Mouse (Mus musculus) lung, postnatal 0 days (tissue): ENCODE results near the gene BC005537. TPM values are rescaled to one million over a fixed set of nuclear protein-coding genes. Genes with fewer than 3 reads are reported as not detected.

ENCODE experiments used
- ATAC-seq: fragments of 200-750 bp; cut with Nextera tagmentation; 2 replicates; pipeline ENCODE4 v1.8.0; 2017; ENCODE audit warnings: moderate library complexity
- DNase-seq: peaks from one replicate; pipeline ENCODE4 v3.0.0-alpha.2; 2016; ENCODE audit warnings: low spot score
- H3K27ac ChIP-seq: fragments of 300-500 bp; sonication (generic); 2 replicates; pipeline ENCODE4 v1.5.1; 2014; ENCODE audit warnings: antibody characterized with exemption, mild to moderate bottlenecking, low read length, mixed read lengths
- H3K27me3 ChIP-seq: fragments of 300-500 bp; sonication (generic); replicated peaks from 2 replicates; pipeline ENCODE4 v1.6.1; 2014; ENCODE audit warnings: low read length, mixed read lengths; ENCODE audit not compliant: insufficient read depth
- H3K36me3 ChIP-seq: fragments of 300-500 bp; sonication (generic); 2 replicates; pipeline ENCODE4 v1.6.1; 2014; ENCODE audit warnings: low read length, mixed read lengths; ENCODE audit not compliant: insufficient read depth
- H3K4me1 ChIP-seq: fragments of 300-500 bp; sonication (generic); 2 replicates; pipeline ENCODE4 v1.6.1; 2014; ENCODE audit warnings: antibody characterized with exemption, low read depth, low read length, mixed read lengths; ENCODE audit not compliant: insufficient read depth
- H3K4me2 ChIP-seq: fragments of 300-500 bp; sonication (generic); replicated peaks from 2 replicates; pipeline ENCODE4 v1.6.1; 2014; ENCODE audit warnings: low read depth, mild to moderate bottlenecking, low read length, moderate library complexity, mixed read lengths
- H3K4me3 ChIP-seq: fragments of 300-500 bp; sonication (generic); 2 replicates; pipeline ENCODE4 v1.5.1; 2014; ENCODE audit warnings: low read depth, low read length
- H3K9ac ChIP-seq: fragments of 300-500 bp; sonication (generic); replicated peaks from 2 replicates; pipeline ENCODE4 v1.6.1; 2014; ENCODE audit warnings: low read depth, mild to moderate bottlenecking
- H3K9me3 ChIP-seq: fragments of 300-500 bp; sonication (generic); 2 replicates; pipeline ENCODE4 v1.6.1; 2016; ENCODE audit warnings: low read length, mixed read lengths
- CTCF ChIP-seq: IDR thresholded peaks from 2 replicates; pipeline ENCODE4 v1.5.1; 2016; ENCODE audit warnings: antibody characterized with exemption, mild to moderate bottlenecking
- EP300 ChIP-seq: IDR thresholded peaks from 2 replicates; pipeline ENCODE4 v1.6.1; 2016; ENCODE audit warnings: antibody characterized with exemption, mild to moderate bottlenecking, control low read depth
- WGBS: fragments of 180-500 bp; shearing (Covaris S2); extraction: QIAGEN DNeasy Blood & Tissue Kit; methylation state at CpG from one replicate; pipeline ENCODE4 v1.1.7; 2014; 5-methylcytosine and 5-hydroxymethylcytosine counted together
- polyA plus RNA-seq: library from polyadenylated mRNA; unstranded; fragments of >200 nt; fragmentation: Nextera tagmentation; extraction: Ambion mirVana; gene quantifications from 2 replicates; pipeline ENCODE4 v1.2.1, GENCODE M21; 2015

BC005537 gene
- polyA plus RNA-seq, 1 experiment from 2014 or later, result 18.5 TPM

DNA sequence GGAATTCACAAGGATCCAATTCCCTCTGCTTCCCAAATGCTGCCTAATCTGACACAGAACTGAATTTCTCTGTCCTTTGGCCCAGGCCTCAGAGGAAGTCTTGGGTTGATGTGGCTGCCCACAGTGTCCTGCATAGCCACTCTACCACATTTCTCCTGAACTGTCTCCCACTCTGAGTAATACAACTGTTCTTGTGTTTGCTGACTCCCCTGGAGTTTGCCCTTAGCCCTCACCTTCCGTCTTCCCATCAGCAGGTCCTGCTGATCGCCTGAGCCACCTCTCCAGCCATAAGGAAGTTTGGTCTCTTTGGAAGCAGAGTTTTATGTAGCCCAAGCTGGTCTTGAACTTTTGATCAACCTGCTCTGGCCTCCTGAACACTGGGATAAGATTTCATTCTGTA lies 50.5 kb downstream of the BC005537 start:
- no peaks in the 10 kb centered on the region for H3K9me3 ChIP-seq
- H3K4me1 ChIP-seq, result no peaks in the 10 kb centered on the region
- H3K9ac ChIP-seq, result no peak overlapping the region
- H3K27ac ChIP-seq, result no peak overlapping the region
- TF ChIP-seq CTCF (no peak), EP300 (no peak)
- DNase-seq (no peak), ATAC-seq (no peak)
- H3K4me3 ChIP-seq, result no peak overlapping the region
- no peak overlapping the region for H3K4me2 ChIP-seq
- 68% methylated on average over 2 of the region's 2 CpGs for WGBS
- no peaks in the 10 kb centered on the region for H3K36me3 ChIP-seq
- no peaks in the 10 kb centered on the region for H3K27me3 ChIP-seq

- H3K9ac ChIP-seq, result no peak overlapping the region
- no peak overlapping the region for H3K27ac ChIP-seq
- H3K9me3 ChIP-seq, result no peaks in the 10 kb centered on the region
- no peaks in the 10 kb centered on the region for H3K27me3 ChIP-seq
- no peak overlapping the region for H3K4me2 ChIP-seq
- no peak overlapping the region for H3K4me3 ChIP-seq
- TF ChIP-seq EP300 (no peak), CTCF (no peak)
- ATAC-seq (no peak), DNase-seq (no peak)
- H3K36me3 ChIP-seq, result no peaks in the 10 kb centered on the region
- no peaks in the 10 kb centered on the region for H3K4me1 ChIP-seq
- 74% methylated on average over 3 of the region's 3 CpGs for WGBS
Observed at GRCm38 (mm10) chr13:24852570-24852969, 51.1 kb downstream of the BC005537 start.

GRCm38 (mm10) chr13:24859115-24859514 lies 57.7 kb downstream of the BC005537 start:
- H3K9me3 ChIP-seq, result no peaks in the 10 kb centered on the region
- no peaks in the 10 kb centered on the region for H3K27me3 ChIP-seq
- DNase-seq (no peak), ATAC-seq (no peak)
- no peak overlapping the region for H3K27ac ChIP-seq
- TF ChIP-seq EP300 (no peak), CTCF (no peak)
- no peaks in the 10 kb centered on the region for H3K4me1 ChIP-seq
- no peak overlapping the region for H3K9ac ChIP-seq
- H3K4me3 ChIP-seq, result no peak overlapping the region
- H3K4me2 ChIP-seq, result no peak overlapping the region
- H3K36me3 ChIP-seq, result no peaks in the 10 kb centered on the region

- ATAC-seq (no peak), DNase-seq (no peak)
- Histone ChIP-seq H3K9me3 (no peaks in the 10 kb centered on the region), H3K4me3 (no peak overlapping the region), H3K4me2 (no peak overlapping the region), H3K4me1 (no peaks in the 10 kb centered on the region), H3K9ac (no peak overlapping the region), H3K36me3 (no peaks in the 10 kb centered on the region), H3K27ac (no peak overlapping the region), H3K27me3 (no peaks in the 10 kb centered on the region)
- WGBS, result 72% methylated on average over 12 of the region's 12 CpGs
- TF ChIP-seq EP300 (no peak), CTCF (no peak)
Observed at GRCm38 (mm10) chr13:24861084-24861483, 59.6 kb downstream of the BC005537 start.

GRCm38 (mm10) chr13:24862021-24862420 lies 60.6 kb downstream of the BC005537 start:
- DNase-seq (peak; percentile 53), ATAC-seq (no peak)
- no peak overlapping the region for H3K4me3 ChIP-seq
- H3K9ac ChIP-seq, result no peak overlapping the region
- no peak overlapping the region for H3K27ac ChIP-seq
- no peaks in the 10 kb centered on the region for H3K36me3 ChIP-seq
- no peaks in the 10 kb centered on the region for H3K9me3 ChIP-seq
- TF ChIP-seq CTCF (no peak), EP300 (no peak)
- no peak overlapping the region for H3K4me2 ChIP-seq
- no peaks in the 10 kb centered on the region for H3K27me3 ChIP-seq
- 33% methylated on average over 7 of the region's 7 CpGs for WGBS
- H3K4me1 ChIP-seq, result no peaks in the 10 kb centered on the region

DNA sequence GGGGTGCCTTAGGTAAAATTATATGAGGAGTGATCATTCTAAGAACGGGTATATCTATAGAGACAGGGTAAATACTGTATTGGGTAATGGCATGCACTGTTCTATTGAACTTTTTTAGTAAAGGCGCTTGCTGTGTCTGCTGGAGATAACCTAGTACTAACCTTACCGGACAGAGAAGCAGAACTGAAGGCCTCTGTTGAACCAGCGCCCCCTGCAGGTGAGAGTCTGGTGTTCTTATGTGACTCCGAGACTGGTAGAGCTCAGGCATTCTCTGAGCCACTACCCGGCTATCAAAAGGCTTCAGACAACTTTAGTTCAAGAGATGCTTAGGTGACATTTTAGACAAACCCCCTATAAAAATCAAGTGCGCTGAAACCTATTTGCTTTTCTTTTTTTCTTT lies 61.1 kb downstream of the BC005537 start:
- DNase-seq (peak; percentile 53), ATAC-seq (no peak)
- TF ChIP-seq EP300 (no peak), CTCF (peak; percentile 57)
- whole genome bisulfite sequencing, result 56% methylated on average over 7 of the region's 7 CpGs
- H3K27ac ChIP-seq, result no peak overlapping the region
- no peaks in the 10 kb centered on the region for H3K27me3 ChIP-seq
- no peak overlapping the region for H3K4me3 ChIP-seq
- H3K4me1 ChIP-seq, result no peaks in the 10 kb centered on the region
- no peak overlapping the region for H3K4me2 ChIP-seq
- H3K36me3 ChIP-seq, result no peaks in the 10 kb centered on the region
- H3K9ac ChIP-seq, result no peak overlapping the region
- no peaks in the 10 kb centered on the region for H3K9me3 ChIP-seq

Other genes with a start within 250 kb of the BC005537 start
- gene Ripor2, start 219.5 kb upstream of the BC005537 start, polyA plus RNA-seq, result 3.1 and 3.9 TPM in 2 replicates
- gene Armh2, start 60.4 kb upstream of the BC005537 start, polyA plus RNA-seq, result not detected in 2 replicates
- 24.1 and 24.7 TPM in 2 replicates for gene Gmnn, start 39.7 kb upstream of the BC005537 start, polyA plus RNA-seq
- gene Acot13, start 29.9 kb downstream of the BC005537 start, polyA plus RNA-seq, result 87.2 and 92.5 TPM in 2 replicates
- 20.8 and 21.2 TPM in 2 replicates for gene Tdp2, start 30.0 kb downstream of the BC005537 start, polyA plus RNA-seq
- 0.33 and 0.35 TPM in 2 replicates for gene D130043K22Rik, start 43.5 kb downstream of the BC005537 start, polyA plus RNA-seq
- 2.0 and 2.3 TPM in 2 replicates for gene Aldh5a1, start 136.0 kb downstream of the BC005537 start, polyA plus RNA-seq
- 0.56 and 0.99 TPM in 2 replicates for gene Gpld1, start 141.5 kb downstream of the BC005537 start, polyA plus RNA-seq
- 9.1 and 13.3 TPM in 2 replicates for gene Mrs2, start 218.7 kb downstream of the BC005537 start, polyA plus RNA-seq